Mouse (Mus musculus) kidney, postnatal 0 days (tissue): ENCODE results near the gene Rora. TPM values are rescaled to one million over a fixed set of nuclear protein-coding genes. Genes with fewer than 3 reads are reported as not detected.

Experiments
- ATAC-seq: fragments of 200-750 bp; cut with Nextera tagmentation; replicated peaks from 2 replicates; pipeline ENCODE4 v1.8.0; 2017; ENCODE audit warnings: low read depth, moderate number of reproducible peaks, moderate TSS enrichment, moderate library complexity; ENCODE audit not compliant: low FRiP score
- DNase-seq: peaks from one replicate; pipeline ENCODE4 v3.0.0-alpha.2; 2016; ENCODE audit warnings: low spot score
- H3K27ac ChIP-seq: fragments of 300-500 bp; sonication (generic); 2 replicates; pipeline ENCODE4 v1.5.1; 2014; ENCODE audit warnings: mild to moderate bottlenecking
- H3K27me3 ChIP-seq: fragments of 300-500 bp; sonication (generic); 2 replicates; pipeline ENCODE4 v1.6.1; 2014; ENCODE audit warnings: low read length, mixed read lengths; ENCODE audit not compliant: insufficient read depth
- H3K36me3 ChIP-seq: fragments of 300-500 bp; sonication (generic); 2 replicates; pipeline ENCODE4 v1.6.1; 2014; ENCODE audit warnings: low read length, mixed read lengths; ENCODE audit not compliant: insufficient read depth
- H3K4me1 ChIP-seq: fragments of 300-500 bp; sonication (generic); replicated peaks from 2 replicates; pipeline ENCODE4 v1.6.1; 2014; ENCODE audit warnings: antibody characterized with exemption, low read length, mixed read lengths; ENCODE audit not compliant: insufficient read depth
- H3K4me2 ChIP-seq: fragments of 300-500 bp; sonication (generic); 2 replicates; pipeline ENCODE4 v1.6.1; 2014; ENCODE audit warnings: mild to moderate bottlenecking, low read length, moderate library complexity, mixed read lengths
- H3K4me3 ChIP-seq: fragments of 300-500 bp; sonication (generic); replicated peaks from 2 replicates; pipeline ENCODE4 v1.5.1; 2014; ENCODE audit warnings: low read depth, low read length
- H3K9ac ChIP-seq: fragments of 300-500 bp; sonication (generic); 2 replicates; pipeline ENCODE4 v1.6.1; 2014; ENCODE audit warnings: low read depth, low read length
- H3K9me3 ChIP-seq: fragments of 300-500 bp; sonication (generic); replicated peaks from 2 replicates; pipeline ENCODE4 v1.6.1; 2016; ENCODE audit warnings: low read length, inconsistent platforms, mixed read lengths
- CTCF ChIP-seq: IDR thresholded peaks from 2 replicates; pipeline ENCODE4 v1.5.1; 2016; ENCODE audit warnings: antibody characterized with exemption, low read depth, mild to moderate bottlenecking, moderate library complexity
- WGBS: fragments of 180-500 bp; shearing (Covaris S2); extraction: QIAGEN DNeasy Blood & Tissue Kit; methylation state at CpG from one replicate; pipeline ENCODE4 v1.1.7; 2014; 5-methylcytosine and 5-hydroxymethylcytosine counted together
- polyA plus RNA-seq: library from polyadenylated mRNA; unstranded; fragments of >200 nt; fragmentation: Nextera tagmentation; extraction: Ambion mirVana; gene quantifications from 2 replicates; pipeline ENCODE4 v1.2.1, GENCODE M21; 2015

Rora gene
- polyA plus RNA-seq, 1 experiment from 2014 or later = 9.8 TPM

DNA sequence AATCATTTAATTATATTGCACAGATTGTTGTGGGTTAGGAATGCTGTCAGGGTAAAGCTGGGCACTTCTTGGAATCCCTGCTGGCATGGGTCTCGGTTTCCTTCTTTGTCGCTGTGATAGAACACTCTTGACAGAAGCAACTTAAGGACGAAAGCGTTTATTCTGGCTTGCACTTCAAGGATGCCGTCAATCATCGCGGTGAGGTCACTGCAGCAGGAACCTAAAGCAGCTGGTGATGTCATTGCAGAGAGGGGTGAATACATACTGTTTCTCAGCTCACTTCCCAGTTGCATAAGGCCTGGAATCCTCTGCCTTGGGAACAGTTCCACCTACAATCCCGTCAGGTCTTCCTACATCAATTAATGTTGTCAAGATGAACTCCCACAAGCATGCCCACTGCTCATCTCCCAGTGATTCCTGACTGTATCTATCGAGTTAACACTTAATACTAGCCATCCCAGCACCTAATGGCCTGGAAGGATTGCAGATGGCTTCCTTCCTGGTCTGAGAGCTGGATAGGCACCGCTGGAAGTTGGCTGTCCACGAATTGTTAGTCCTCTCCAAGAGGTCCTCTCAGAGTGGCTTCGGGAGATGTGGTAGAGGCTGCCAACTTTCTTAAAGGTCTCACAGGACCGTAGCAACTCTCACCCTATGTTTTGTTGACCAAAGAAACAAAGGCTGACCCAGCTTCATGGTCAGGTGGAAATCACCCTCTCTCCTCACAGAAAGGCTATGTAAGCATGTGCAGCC, 334.8 kb downstream of the Rora start:
- no peak overlapping the region for H3K4me2 ChIP-seq
- no peaks in the 10 kb centered on the region for H3K9me3 ChIP-seq
- no peak for DNase-seq
- H3K36me3 ChIP-seq = no peaks in the 10 kb centered on the region
- no peak for TF ChIP-seq CTCF
- WGBS = 75% methylated on average over 13 of the region's 13 CpGs
- no peak overlapping the region for H3K4me3 ChIP-seq
- H3K27ac ChIP-seq = no peak overlapping the region
- H3K9ac ChIP-seq = no peak overlapping the region
- no peaks in the 10 kb centered on the region for H3K4me1 ChIP-seq
- no peaks in the 10 kb centered on the region for H3K27me3 ChIP-seq
- ATAC-seq = no peak

DNA sequence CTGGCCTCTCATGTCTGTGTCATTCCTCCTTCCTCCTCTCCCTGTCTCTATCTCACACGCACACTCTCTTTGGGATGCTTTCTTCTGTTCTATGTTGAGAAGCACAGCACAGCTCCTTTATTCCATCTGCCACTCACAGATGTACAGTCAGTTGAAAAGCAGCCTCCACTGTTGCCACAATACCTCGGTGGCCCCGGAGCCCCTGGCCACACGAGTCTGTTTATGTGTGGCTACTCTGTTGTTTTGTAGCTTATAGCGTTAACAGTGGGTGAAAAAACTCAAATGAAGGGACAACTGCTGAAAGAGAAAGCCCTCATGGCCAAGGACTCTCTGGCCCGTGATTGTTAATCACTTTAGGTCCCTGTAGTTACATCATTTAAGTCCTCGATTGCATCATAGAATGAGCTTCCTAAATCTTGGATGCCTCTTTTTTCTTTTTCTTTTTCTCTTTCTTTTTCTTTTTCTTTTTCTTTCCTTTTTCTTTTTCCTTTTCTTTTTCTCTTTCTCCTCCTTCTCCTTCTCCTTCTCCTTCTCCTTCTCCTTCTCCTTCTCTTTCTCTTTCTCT, 336.4 kb downstream of the Rora start:
- Histone ChIP-seq H3K9ac (no peak overlapping the region), H3K36me3 (no peaks in the 10 kb centered on the region), H3K9me3 (no peaks in the 10 kb centered on the region), H3K4me3 (no peak overlapping the region), H3K4me1 (no peaks in the 10 kb centered on the region), H3K4me2 (no peak overlapping the region), H3K27ac (no peak overlapping the region), H3K27me3 (no peaks in the 10 kb centered on the region)
- TF ChIP-seq CTCF = no peak
- WGBS = 78% methylated on average over 7 of the region's 7 CpGs
- ATAC-seq = no peak
- DNase-seq = no peak

DNA sequence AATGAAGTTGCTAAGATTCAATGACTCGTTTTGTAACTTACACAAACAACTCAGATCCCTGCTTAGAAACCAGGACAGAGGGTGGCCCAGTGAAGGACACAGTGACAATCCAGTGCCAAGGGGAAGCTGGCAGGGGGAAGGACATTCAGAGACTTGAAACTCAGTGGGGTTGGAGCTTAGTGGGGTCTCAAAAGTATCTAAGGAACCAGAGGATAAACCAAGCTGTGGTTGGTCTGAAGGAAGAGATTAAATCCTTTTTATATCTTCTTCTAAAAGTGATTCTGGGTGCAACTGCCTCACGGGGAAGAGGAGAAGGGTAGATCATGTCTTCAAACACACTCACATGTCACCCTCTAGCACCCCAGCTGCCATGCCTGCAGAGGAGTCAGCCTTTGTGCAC, 340.3 kb downstream of the Rora start:
- H3K9me3 ChIP-seq = no peaks in the 10 kb centered on the region
- no peak overlapping the region for H3K27ac ChIP-seq
- H3K27me3 ChIP-seq = no peaks in the 10 kb centered on the region
- H3K9ac ChIP-seq = no peak overlapping the region
- TF ChIP-seq CTCF = no peak
- no peak overlapping the region for H3K4me3 ChIP-seq
- no peak overlapping the region for H3K4me2 ChIP-seq
- H3K36me3 ChIP-seq = no peaks in the 10 kb centered on the region
- 53% methylated on average over 2 of the region's 2 CpGs for WGBS
- DNase-seq = no peak
- H3K4me1 ChIP-seq = no peaks in the 10 kb centered on the region
- ATAC-seq = no peak

DNA sequence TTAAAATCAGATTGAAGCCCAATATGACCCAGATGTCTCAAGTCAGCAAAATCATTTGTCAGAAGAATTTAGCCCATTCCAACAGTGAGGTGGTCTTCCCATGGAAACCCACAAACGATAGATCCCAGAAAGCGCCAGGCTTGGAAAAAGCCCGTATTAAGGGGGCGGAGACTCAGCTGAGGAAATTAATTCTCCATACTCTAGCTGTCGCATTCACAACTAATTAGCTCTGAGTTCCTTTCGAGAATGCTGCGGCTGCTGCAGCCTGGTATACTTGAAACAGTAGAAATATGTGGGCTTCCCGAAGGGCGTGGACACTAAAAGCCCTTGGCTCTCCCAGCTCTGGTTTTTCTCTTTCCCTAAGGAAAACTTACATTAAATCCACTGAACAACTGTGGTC, 345.4 kb downstream of the Rora start:
- Histone ChIP-seq H3K4me1 (no peaks in the 10 kb centered on the region), H3K27me3 (no peaks in the 10 kb centered on the region), H3K27ac (no peak overlapping the region), H3K36me3 (no peaks in the 10 kb centered on the region), H3K9me3 (no peaks in the 10 kb centered on the region), H3K4me2 (no peak overlapping the region), H3K9ac (no peak overlapping the region), H3K4me3 (no peak overlapping the region)
- DNase-seq (no peak), ATAC-seq (no peak)
- 80% methylated on average over 9 of the region's 9 CpGs for WGBS
- TF ChIP-seq CTCF = no peak

DNA sequence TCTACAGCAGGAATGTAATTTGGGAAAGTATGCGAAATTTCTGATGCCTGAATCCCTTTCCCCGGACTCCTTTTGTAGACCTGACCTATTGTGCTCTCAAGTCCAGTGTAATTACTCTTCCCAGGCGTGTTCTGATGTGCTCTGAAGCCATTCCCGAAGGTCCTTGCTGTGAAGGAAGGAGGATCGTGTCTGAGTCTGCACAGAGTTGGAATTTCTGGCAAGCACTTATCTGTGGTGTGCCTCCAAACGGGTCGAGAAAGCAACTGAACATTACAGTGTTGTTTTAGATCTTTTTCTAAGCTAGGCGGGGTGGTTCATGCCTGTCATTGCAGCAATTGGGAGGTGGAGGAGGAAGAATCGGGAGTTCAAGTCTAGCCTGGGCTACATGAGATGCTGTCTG, 350.9 kb downstream of the Rora start:
- no peak overlapping the region for H3K9ac ChIP-seq
- no peak for DNase-seq
- no peaks in the 10 kb centered on the region for H3K4me1 ChIP-seq
- H3K4me2 ChIP-seq = no peak overlapping the region
- no peaks in the 10 kb centered on the region for H3K27me3 ChIP-seq
- ATAC-seq = no peak
- WGBS = 68% methylated on average over 9 of the region's 9 CpGs
- no peaks in the 10 kb centered on the region for H3K9me3 ChIP-seq
- no peak overlapping the region for H3K27ac ChIP-seq
- no peak overlapping the region for H3K4me3 ChIP-seq
- no peak for TF ChIP-seq CTCF
- no peaks in the 10 kb centered on the region for H3K36me3 ChIP-seq

DNA sequence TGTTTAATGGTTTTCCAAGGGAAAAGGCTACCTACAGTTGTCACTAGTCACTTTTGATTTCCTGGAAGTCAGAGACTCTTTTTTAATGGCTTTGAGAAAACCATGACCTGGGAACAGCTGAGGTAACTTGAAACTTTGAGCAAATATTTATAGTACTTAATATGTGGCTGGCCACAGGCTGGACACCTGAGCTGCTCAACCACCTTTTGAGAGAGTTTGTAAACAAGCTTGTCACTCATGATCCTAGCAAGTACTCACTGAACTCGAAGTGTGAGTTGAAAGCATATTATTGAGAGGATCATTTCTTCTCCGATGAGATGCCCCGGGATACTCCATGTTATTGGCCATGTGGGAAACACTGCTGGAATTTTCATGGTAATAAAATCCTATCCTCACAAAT, 353.1 kb downstream of the Rora start:
- Histone ChIP-seq H3K4me3 (no peak overlapping the region), H3K9ac (no peak overlapping the region), H3K4me2 (no peak overlapping the region), H3K36me3 (no peaks in the 10 kb centered on the region), H3K27me3 (no peaks in the 10 kb centered on the region), H3K9me3 (no peaks in the 10 kb centered on the region), H3K4me1 (no peaks in the 10 kb centered on the region), H3K27ac (no peak overlapping the region)
- DNase-seq = no peak
- no peak for TF ChIP-seq CTCF
- WGBS = 43% methylated on average over 3 of the region's 3 CpGs
- no peak for ATAC-seq

DNA sequence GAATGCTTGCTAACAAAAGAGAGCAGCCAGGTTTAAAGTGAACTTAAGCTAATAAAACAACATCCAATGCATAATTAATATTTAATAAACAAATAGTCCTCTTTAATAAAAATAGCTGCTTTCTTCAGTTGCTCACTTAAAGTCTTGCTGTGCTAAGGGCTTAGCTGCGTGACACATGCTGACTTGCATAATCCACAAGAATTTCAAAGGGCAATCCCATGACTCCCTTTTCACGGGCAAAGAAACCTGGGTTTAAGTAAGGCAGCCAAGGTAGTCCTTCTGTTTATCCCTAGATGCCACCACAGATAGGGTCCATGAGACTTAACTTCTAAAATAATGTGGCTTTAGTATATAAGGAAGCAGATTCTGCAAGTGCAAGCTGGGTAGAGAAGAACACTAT, 355.1 kb downstream of the Rora start:
- DNase-seq = no peak
- no peak overlapping the region for H3K27ac ChIP-seq

More for the DNA sequence above, 355.1 kb downstream of the Rora start:
- no peak overlapping the region for H3K4me2 ChIP-seq
- H3K9ac ChIP-seq = no peak overlapping the region
- no peak for TF ChIP-seq CTCF
- no peaks in the 10 kb centered on the region for H3K4me1 ChIP-seq
- H3K36me3 ChIP-seq = no peaks in the 10 kb centered on the region
- H3K4me3 ChIP-seq = no peak overlapping the region
- H3K27me3 ChIP-seq = no peaks in the 10 kb centered on the region
- 79% methylated on average over 2 of the region's 2 CpGs for WGBS
- no peaks in the 10 kb centered on the region for H3K9me3 ChIP-seq
- no peak for ATAC-seq
